Mouse (Mus musculus) intestine, embryonic 14.5 days (tissue): ENCODE measurements around the gene P4ha2. TPM values are rescaled to one million over a fixed set of nuclear protein-coding genes. Genes with fewer than 3 reads are reported as not detected.
A peak's percentile ranks its signal among the peaks of the same experiment; 100 is the strongest.

ENCODE experiments used
- ATAC-seq: fragments of 200-750 bp; cut with Nextera tagmentation; replicated peaks from 2 replicates; pipeline ENCODE4 v1.8.0; 2017; ENCODE audit warnings: low read depth, moderate number of reproducible peaks, moderate TSS enrichment, moderate library complexity; ENCODE audit not compliant: low FRiP score, low TSS enrichment
- DNase-seq: peaks from one replicate; pipeline ENCODE4 v3.0.0-alpha.2; 2018; ENCODE audit warnings: low spot score
- H3K27ac ChIP-seq: fragments of 300-500 bp; sonication (generic); 2 replicates; pipeline ENCODE4 v1.5.1; 2014; ENCODE audit warnings: low read depth, mild to moderate bottlenecking, control low read depth
- H3K27me3 ChIP-seq: fragments of 300-500 bp; sonication (generic); replicated peaks from 2 replicates; pipeline ENCODE4 v1.6.1; 2014; ENCODE audit warnings: low read length, control low read depth; ENCODE audit not compliant: control insufficient read depth, insufficient read depth
- H3K36me3 ChIP-seq: fragments of 300-500 bp; sonication (generic); 2 replicates; pipeline ENCODE4 v1.6.1; 2014; ENCODE audit warnings: low read length, control low read depth; ENCODE audit not compliant: control insufficient read depth, insufficient read depth
- H3K4me1 ChIP-seq: fragments of 300-500 bp; sonication (generic); replicated peaks from 2 replicates; pipeline ENCODE4 v1.6.1; 2014; ENCODE audit warnings: low read length, control low read depth, mixed read lengths; ENCODE audit not compliant: control insufficient read depth, insufficient read depth
- H3K4me2 ChIP-seq: fragments of 300-500 bp; sonication (generic); 2 replicates; pipeline ENCODE4 v1.6.1; 2014; ENCODE audit warnings: low read length
- H3K4me3 ChIP-seq: fragments of 300-500 bp; sonication (generic); 2 replicates; pipeline ENCODE4 v1.5.1; 2014; ENCODE audit warnings: low read depth, low read length, control low read depth, mixed read lengths
- H3K9ac ChIP-seq: fragments of 300-500 bp; sonication (generic); 2 replicates; pipeline ENCODE4 v1.6.1; 2014; ENCODE audit warnings: mild to moderate bottlenecking, low read length
- H3K9me3 ChIP-seq: fragments of 300-500 bp; sonication (generic); 2 replicates; pipeline ENCODE4 v1.6.1; 2016; ENCODE audit warnings: low read length, control low read depth; ENCODE audit not compliant: control insufficient read depth
- WGBS: fragments of 180-500 bp; shearing (Covaris S2); extraction: QIAGEN DNeasy Blood & Tissue Kit; methylation state at CpG from one replicate; pipeline ENCODE4 v1.1.7; 2014; 5-methylcytosine and 5-hydroxymethylcytosine counted together
- polyA plus RNA-seq: library from polyadenylated mRNA; unstranded; fragments of >200 nt; fragmentation: Nextera tagmentation; extraction: Ambion mirVana; gene quantifications from 2 replicates; pipeline ENCODE4 v1.2.1, GENCODE M21; 2014

Gene P4ha2
- polyA plus RNA-seq, 1 experiment from 2014 or later = 38.7 TPM

DNA sequence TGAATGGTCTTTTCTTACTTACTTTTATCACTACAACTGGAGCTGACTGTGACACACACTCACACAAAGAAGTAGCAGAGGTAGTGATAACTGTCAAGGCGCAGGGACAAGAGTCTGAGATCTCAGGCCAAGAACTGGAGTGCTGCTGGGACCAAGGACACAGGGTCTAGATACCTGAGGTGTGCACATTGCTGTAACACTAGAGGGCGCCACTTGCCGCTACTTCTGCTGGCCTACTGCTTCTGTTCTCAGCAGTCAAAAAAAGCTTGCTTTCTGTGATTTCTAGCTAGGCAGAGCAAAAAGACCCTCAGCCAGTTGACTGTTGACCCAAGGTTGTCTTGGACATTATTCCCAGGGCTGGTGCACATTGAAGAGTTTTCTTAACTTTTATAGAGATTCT lies 45.0 kb downstream of the P4ha2 start:
- 23% methylated on average over 3 of the region's 3 CpGs for WGBS
- no peaks in the 10 kb centered on the region for H3K27me3 ChIP-seq
- H3K36me3 ChIP-seq = no peaks in the 10 kb centered on the region
- no peak overlapping the region for H3K9ac ChIP-seq
- DNase-seq = peak; percentile 80
- H3K27ac ChIP-seq = no peak overlapping the region
- peaks cover 3% of the 10 kb centered on the region; the same call in 1 of the 2 replicates for H3K4me1 ChIP-seq
- H3K4me2 ChIP-seq = no peak overlapping the region
- H3K4me3 ChIP-seq = no peak overlapping the region
- ATAC-seq = no peak
- no peaks in the 10 kb centered on the region for H3K9me3 ChIP-seq

- DNase-seq (no peak), ATAC-seq (no peak)
- Histone ChIP-seq H3K27me3 (no peaks in the 10 kb centered on the region), H3K4me1 (peaks cover 8% of the 10 kb centered on the region), H3K9me3 (no peaks in the 10 kb centered on the region), H3K27ac (no peak overlapping the region), H3K4me3 (no peak overlapping the region), H3K36me3 (no peaks in the 10 kb centered on the region), H3K4me2 (no peak overlapping the region), H3K9ac (no peak overlapping the region)
- WGBS = 89% methylated on average over 6 of the region's 6 CpGs
Measured at GRCm38 (mm10) chr11:54145990-54146389, 46.1 kb downstream of the P4ha2 start.

DNA sequence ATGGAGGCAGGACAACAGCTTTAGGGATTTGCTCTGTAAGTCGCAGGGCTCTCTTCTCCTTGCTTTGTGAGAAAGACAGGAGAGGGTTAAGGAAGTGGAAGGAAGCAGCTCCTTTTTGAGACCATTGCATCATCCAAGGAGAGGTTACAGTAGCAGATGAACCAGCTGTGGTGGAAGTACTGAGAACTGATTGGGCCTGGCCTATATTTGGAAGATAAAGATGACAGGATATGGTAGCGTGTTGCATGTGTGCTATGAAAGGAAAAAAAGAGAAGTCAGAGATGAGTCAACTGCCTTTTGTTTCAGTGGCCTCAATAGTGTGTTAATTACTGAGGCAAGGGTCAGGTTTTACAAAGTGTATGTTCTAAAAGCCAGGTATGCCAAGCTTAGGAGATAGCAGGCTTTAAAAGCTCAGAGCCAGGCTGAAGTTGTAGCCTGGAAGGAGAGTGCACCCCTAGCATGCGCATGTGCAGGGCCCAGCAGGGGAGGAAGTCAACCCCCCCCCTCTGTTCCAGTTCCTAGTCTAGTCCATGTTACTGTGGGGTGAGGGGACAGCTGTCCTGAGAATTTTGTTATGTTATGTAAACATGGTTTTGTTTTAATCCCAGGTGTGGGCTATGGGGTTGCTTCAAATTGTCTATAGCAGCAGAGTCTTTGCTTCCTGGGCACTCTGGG lies 50.0 kb downstream of the P4ha2 start:
- Histone ChIP-seq H3K4me2 (no peak overlapping the region), H3K27me3 (no peaks in the 10 kb centered on the region), H3K9me3 (no peaks in the 10 kb centered on the region), H3K36me3 (no peaks in the 10 kb centered on the region), H3K4me1 (peaks cover 8% of the 10 kb centered on the region), H3K27ac (peak overlapping the region; percentile 9; the same call in 1 of the 2 replicates), H3K9ac (no peak overlapping the region), H3K4me3 (no peak overlapping the region)
- 53% methylated on average over 3 of the region's 3 CpGs for WGBS
- ATAC-seq (no peak), DNase-seq (no peak)

DNA sequence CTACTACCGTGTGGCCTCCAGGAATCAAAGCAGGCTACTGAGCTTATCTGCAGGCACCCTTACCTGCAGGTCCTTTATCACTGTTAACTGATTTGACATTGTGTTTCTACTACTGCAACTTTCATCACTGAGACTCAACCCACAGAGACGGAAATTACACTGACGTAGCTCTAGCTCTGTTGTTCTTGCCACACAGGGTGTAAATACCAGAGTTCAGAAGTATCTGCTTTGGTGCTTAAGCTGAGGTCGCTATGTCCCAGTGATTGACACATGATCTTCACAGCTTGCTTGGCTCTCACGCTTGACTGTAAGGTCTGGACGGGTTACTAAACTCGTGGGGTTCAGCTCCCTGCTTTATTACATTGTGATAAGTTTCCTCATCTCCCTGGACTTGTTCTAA lies 51.2 kb downstream of the P4ha2 start:
- 62% methylated on average over 7 of the region's 7 CpGs for WGBS
- ATAC-seq (no peak), DNase-seq (no peak)
- H3K4me2 ChIP-seq = no peak overlapping the region
- no peaks in the 10 kb centered on the region for H3K27me3 ChIP-seq
- H3K9me3 ChIP-seq = no peaks in the 10 kb centered on the region
- H3K4me3 ChIP-seq = no peak overlapping the region
- H3K9ac ChIP-seq = no peak overlapping the region
- H3K27ac ChIP-seq = no peak overlapping the region
- no peaks in the 10 kb centered on the region for H3K36me3 ChIP-seq
- H3K4me1 ChIP-seq = peaks cover 8% of the 10 kb centered on the region

GRCm38 (mm10) chr11:54152957-54153356 lies 53.1 kb downstream of the P4ha2 start:
- H3K36me3 ChIP-seq = no peaks in the 10 kb centered on the region
- H3K4me2 ChIP-seq = no peak overlapping the region
- ATAC-seq (no peak), DNase-seq (no peak)
- no peak overlapping the region for H3K4me3 ChIP-seq
- no peaks in the 10 kb centered on the region for H3K9me3 ChIP-seq
- H3K27me3 ChIP-seq = no peaks in the 10 kb centered on the region
- WGBS = 79% methylated on average over 3 of the region's 3 CpGs
- no peak overlapping the region for H3K9ac ChIP-seq
- no peak overlapping the region for H3K27ac ChIP-seq
- peaks cover 8% of the 10 kb centered on the region for H3K4me1 ChIP-seq

- ATAC-seq (no peak), DNase-seq (no peak)
- Histone ChIP-seq H3K4me3 (no peak overlapping the region), H3K4me2 (no peak overlapping the region), H3K27ac (no peak overlapping the region), H3K9ac (no peak overlapping the region), H3K27me3 (no peaks in the 10 kb centered on the region), H3K36me3 (no peaks in the 10 kb centered on the region), H3K4me1 (no peaks in the 10 kb centered on the region), H3K9me3 (no peaks in the 10 kb centered on the region)
- WGBS = 87% methylated on average over 6 of the region's 6 CpGs
Measured at GRCm38 (mm10) chr11:54155864-54156263, 56.0 kb downstream of the P4ha2 start.

- H3K4me1 ChIP-seq = no peaks in the 10 kb centered on the region
- H3K36me3 ChIP-seq = no peaks in the 10 kb centered on the region
- no peak overlapping the region for H3K27ac ChIP-seq
- H3K9me3 ChIP-seq = no peaks in the 10 kb centered on the region
- ATAC-seq (no peak), DNase-seq (no peak)
- H3K9ac ChIP-seq = no peak overlapping the region
- no peak overlapping the region for H3K4me3 ChIP-seq
- H3K27me3 ChIP-seq = no peaks in the 10 kb centered on the region
- H3K4me2 ChIP-seq = no peak overlapping the region
Measured at GRCm38 (mm10) chr11:54156504-54156903, 56.6 kb downstream of the P4ha2 start.

DNA sequence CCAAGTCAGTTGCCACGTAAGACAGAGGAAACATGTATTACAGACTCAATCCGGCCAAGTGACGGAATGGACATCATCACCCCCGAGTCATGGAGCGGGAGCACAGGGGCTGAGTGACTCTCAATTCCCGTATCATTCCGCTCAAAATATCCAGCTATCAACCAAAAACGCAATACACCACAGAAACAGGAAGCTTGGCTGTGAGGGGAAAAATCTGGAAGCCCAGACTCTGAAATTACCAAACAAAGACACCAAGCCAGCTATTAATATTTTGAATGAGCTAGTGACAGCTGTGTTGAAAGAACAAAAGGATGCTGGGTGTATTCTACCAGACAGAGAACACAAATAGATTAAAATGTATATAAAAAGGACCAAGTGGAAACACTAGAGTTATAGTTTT lies 57.7 kb downstream of the P4ha2 start:
- DNase-seq = no peak
- 80% methylated on average over 8 of the region's 8 CpGs for WGBS
- H3K9ac ChIP-seq = no peak overlapping the region
- H3K4me3 ChIP-seq = no peak overlapping the region
- no peaks in the 10 kb centered on the region for H3K27me3 ChIP-seq
- no peaks in the 10 kb centered on the region for H3K36me3 ChIP-seq
- no peaks in the 10 kb centered on the region for H3K4me1 ChIP-seq
- ATAC-seq = no peak
- H3K27ac ChIP-seq = no peak overlapping the region
- no peaks in the 10 kb centered on the region for H3K9me3 ChIP-seq
- no peak overlapping the region for H3K4me2 ChIP-seq

DNA sequence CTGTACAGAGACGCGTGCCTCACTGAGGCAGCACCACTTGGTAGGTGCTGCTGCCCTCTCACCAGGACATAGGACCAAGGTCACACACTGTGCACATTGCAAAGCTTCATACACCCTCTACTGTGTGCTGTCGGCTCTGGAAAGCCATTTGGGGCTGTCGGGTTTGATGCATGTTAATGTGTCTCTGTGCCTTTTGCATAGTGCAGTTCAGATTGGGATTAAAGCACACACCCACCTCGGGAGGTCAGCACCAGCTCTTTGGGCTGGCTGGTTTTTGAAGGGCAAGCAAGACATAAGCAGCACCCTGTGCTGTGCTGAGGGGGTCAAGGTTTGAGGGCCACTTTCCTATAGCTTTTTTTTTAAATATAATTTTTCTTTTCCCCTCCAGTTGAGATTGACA lies 60.5 kb downstream of the P4ha2 start:
- 82% methylated on average over 5 of the region's 5 CpGs for WGBS
- Histone ChIP-seq H3K9me3 (no peaks in the 10 kb centered on the region), H3K27ac (no peak overlapping the region), H3K4me3 (no peak overlapping the region), H3K4me1 (0 out of 2 replicates have a peak, but pooled peaks cover 2% of the 10 kb centered on the region), H3K9ac (no peak overlapping the region), H3K4me2 (no peak overlapping the region), H3K36me3 (no peaks in the 10 kb centered on the region), H3K27me3 (no peaks in the 10 kb centered on the region)
- ATAC-seq (no peak), DNase-seq (no peak)
